Mouse (Mus musculus): Measurements from ENCODE around the gene Apbb1ip. TPM values are rescaled to one million over a fixed set of nuclear protein-coding genes. Genes with fewer than 3 reads are reported as not detected.

Gene Apbb1ip
- 0.88 and 1.3 TPM in 2 replicates for polyA plus RNA-seq (2014; fragmentation: Nextera tagmentation; extraction: Ambion mirVana)

DNA sequence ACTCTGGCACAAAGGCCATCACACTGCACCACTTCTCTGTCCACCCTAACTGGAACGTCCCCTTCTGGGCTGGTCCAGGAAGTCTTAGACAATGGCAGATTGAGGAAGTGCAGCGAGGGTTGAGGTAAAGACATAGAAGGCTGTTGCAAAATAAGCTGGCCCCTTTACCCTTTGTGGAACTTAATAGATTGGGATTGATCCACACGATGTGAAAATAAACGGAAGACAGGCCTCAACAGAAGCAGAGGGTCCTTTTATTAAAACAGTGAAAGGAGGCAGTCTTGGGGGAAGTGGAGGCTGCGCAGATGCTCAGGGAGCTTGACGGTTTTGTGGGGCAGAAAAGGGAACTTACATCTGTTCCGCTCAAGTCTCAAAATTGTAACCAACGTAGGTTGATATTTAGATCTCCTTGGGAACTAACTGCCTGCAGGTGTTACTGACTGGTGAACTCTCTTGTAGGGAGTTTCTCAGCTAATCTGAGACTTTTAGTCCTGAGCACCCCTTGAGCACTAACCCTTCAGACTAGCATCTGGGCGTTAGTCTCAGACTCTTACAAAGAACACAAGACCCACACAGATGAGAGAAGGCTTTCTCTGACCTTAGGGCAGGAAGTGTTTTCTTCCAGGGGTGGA lies at the start of gene Apbb1ip:
TSS of gene Apbb1ip (plus strand) at position 546 of the 632 bp plus-strand sequence.
- peak within 1 kb of the TSS; percentile 39 for H3K4me3 ChIP-seq (ENCODE audit: low read depth, low read length)
- H3K9ac ChIP-seq (replicated peaks; ENCODE audit: low read depth, low read length), result peak within 1 kb of the TSS; percentile 35; the same call in 1 of the 2 replicates
- H3K27ac ChIP-seq (ENCODE audit: low read depth, low read length), result no peak within 1 kb of the TSS
- no peaks in the 10 kb centered on the region for H3K36me3 ChIP-seq (ENCODE audit: control insufficient read depth, insufficient read depth, low read length)
- no peaks in the 10 kb centered on the region for H3K27me3 ChIP-seq (ENCODE audit: control insufficient read depth, insufficient read depth, low read length)
- H3K4me2 ChIP-seq (ENCODE audit: low read depth, low read length), result peak within 1 kb of the TSS; percentile 90
- ATAC-seq (ENCODE audit: low read depth), result peak; percentile 22; the same call in 1 of the 2 replicates
- WGBS, result 29% methylated on average over 9 of the region's 9 CpGs
- peaks cover 3% of the 10 kb centered on the region; the same call in 1 of the 2 replicates for H3K4me1 ChIP-seq (ENCODE audit: control insufficient read depth, insufficient read depth, low read length)
- no peaks in the 10 kb centered on the region for H3K9me3 ChIP-seq (ENCODE audit: control insufficient read depth, low read length)

DNA sequence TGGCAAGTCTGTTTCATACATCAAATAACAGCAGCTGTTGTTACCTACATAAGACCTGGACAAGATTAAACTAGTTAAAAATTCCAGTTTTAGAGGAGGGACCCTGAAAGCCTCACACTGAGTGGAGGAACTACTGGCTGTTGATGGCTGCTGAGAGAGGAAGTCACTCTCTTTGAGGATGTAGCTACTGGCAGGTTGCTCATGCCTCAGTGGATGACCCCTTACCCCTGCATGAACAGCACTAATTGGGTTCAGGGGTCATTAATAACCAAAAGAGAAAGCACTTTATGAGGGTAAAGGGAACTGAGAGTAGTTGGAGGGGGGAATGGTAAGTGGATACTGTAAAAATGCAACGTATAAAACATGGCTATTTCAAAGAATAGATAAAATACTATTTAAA lies 46.8 kb upstream of the Apbb1ip start:
- Histone ChIP-seq H3K27ac (ENCODE audit: low read depth, low read length) (no peak overlapping the region), H3K4me2 (ENCODE audit: low read depth, low read length) (no peak overlapping the region), H3K27me3 (ENCODE audit: control insufficient read depth, insufficient read depth, low read length) (no peaks in the 10 kb centered on the region), H3K9ac (replicated peaks; ENCODE audit: low read depth, low read length) (no peak overlapping the region), H3K9me3 (ENCODE audit: control insufficient read depth, low read length) (no peaks in the 10 kb centered on the region), H3K4me3 (ENCODE audit: low read depth, low read length) (no peak overlapping the region), H3K4me1 (ENCODE audit: control insufficient read depth, insufficient read depth, low read length) (no peaks in the 10 kb centered on the region), H3K36me3 (ENCODE audit: control insufficient read depth, insufficient read depth, low read length) (no peaks in the 10 kb centered on the region)
- WGBS, result 73% methylated on average over 1 of the region's 1 CpGs
- no peak for ATAC-seq (ENCODE audit: low read depth)

DNA sequence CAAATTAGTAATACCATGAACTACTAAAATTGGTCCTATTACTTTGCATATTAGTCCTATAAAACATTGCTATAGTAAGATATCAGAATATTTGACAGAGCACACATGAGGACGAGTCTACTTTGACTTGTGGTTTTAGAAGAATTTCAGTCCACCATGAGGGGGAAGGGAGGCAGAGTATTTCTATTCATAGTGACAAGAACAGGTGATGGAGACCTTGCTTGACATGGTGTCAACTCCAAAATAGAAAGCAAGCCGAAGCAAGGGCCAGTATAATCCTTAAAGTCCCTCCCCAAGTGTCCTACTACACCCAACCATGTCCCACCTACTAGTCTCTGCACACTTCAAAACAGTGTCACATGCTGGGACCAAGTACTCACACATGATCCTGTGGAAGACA lies 37.8 kb upstream of the Apbb1ip start:
- H3K4me1 ChIP-seq (ENCODE audit: control insufficient read depth, insufficient read depth, low read length), result no peaks in the 10 kb centered on the region
- no peak overlapping the region for H3K4me3 ChIP-seq (ENCODE audit: low read depth, low read length)
- H3K36me3 ChIP-seq (ENCODE audit: control insufficient read depth, insufficient read depth, low read length), result no peaks in the 10 kb centered on the region
- H3K9ac ChIP-seq (replicated peaks; ENCODE audit: low read depth, low read length), result no peak overlapping the region
- 76% methylated on average over 2 of the region's 2 CpGs for WGBS
- H3K27ac ChIP-seq (ENCODE audit: low read depth, low read length), result no peak overlapping the region
- no peak overlapping the region for H3K4me2 ChIP-seq (ENCODE audit: low read depth, low read length)
- no peaks in the 10 kb centered on the region for H3K27me3 ChIP-seq (ENCODE audit: control insufficient read depth, insufficient read depth, low read length)
- no peaks in the 10 kb centered on the region for H3K9me3 ChIP-seq (ENCODE audit: control insufficient read depth, low read length)
- ATAC-seq (ENCODE audit: low read depth), result no peak

DNA sequence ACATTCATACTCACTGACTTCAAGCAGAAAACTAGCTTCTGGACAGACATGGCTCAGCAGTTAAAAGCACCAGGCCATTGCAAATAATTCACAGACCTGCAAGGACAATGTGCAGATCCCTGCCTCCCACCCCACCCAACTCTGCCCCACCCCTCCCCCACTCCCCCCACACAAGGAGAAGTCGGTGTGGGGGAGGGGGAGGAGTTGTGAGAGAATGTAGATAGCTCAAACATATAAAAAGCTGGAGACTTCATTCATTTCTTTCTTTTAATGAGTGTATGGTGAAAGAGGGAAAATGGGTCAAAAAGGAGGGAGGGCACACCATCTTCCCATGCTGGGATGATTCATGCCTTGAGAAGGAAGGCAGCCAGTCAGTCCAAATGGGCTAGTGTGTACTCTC lies 34.5 kb upstream of the Apbb1ip start:
- Histone ChIP-seq H3K9ac (replicated peaks; ENCODE audit: low read depth, low read length) (no peak overlapping the region), H3K9me3 (ENCODE audit: control insufficient read depth, low read length) (no peaks in the 10 kb centered on the region), H3K4me3 (ENCODE audit: low read depth, low read length) (no peak overlapping the region), H3K27me3 (ENCODE audit: control insufficient read depth, insufficient read depth, low read length) (no peaks in the 10 kb centered on the region), H3K4me1 (ENCODE audit: control insufficient read depth, insufficient read depth, low read length) (no peaks in the 10 kb centered on the region), H3K36me3 (ENCODE audit: control insufficient read depth, insufficient read depth, low read length) (no peaks in the 10 kb centered on the region), H3K4me2 (ENCODE audit: low read depth, low read length) (no peak overlapping the region), H3K27ac (ENCODE audit: low read depth, low read length) (no peak overlapping the region)
- ATAC-seq (ENCODE audit: low read depth), result no peak
- 90% methylated on average over 1 of the region's 1 CpGs for WGBS

DNA sequence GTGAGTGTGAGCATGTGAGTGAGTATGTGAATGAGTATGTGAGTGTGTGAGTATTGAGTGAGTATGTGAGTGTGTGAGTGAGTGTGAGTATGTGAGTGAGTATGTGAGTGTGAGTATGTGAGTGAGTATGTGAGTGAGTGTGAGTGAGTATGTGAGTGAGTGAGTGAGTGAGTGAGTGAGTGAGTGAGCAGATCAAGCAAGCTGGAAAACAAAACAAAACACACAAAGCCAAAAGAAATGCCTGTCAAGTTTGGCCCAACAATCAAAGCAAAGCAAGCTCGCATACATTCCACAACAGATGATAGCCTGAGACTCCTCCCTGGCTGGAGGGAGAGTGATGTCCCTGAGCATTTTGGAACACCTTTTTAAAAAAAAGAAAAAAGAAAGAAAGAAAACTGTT lies 33.5 kb upstream of the Apbb1ip start:
- H3K9me3 ChIP-seq (ENCODE audit: control insufficient read depth, low read length), result no peaks in the 10 kb centered on the region
- no peaks in the 10 kb centered on the region for H3K4me1 ChIP-seq (ENCODE audit: control insufficient read depth, insufficient read depth, low read length)
- no peaks in the 10 kb centered on the region for H3K27me3 ChIP-seq (ENCODE audit: control insufficient read depth, insufficient read depth, low read length)
- H3K9ac ChIP-seq (replicated peaks; ENCODE audit: low read depth, low read length), result no peak overlapping the region
- H3K36me3 ChIP-seq (ENCODE audit: control insufficient read depth, insufficient read depth, low read length), result no peaks in the 10 kb centered on the region
- ATAC-seq (ENCODE audit: low read depth), result no peak
- H3K4me2 ChIP-seq (ENCODE audit: low read depth, low read length), result no peak overlapping the region
- H3K27ac ChIP-seq (ENCODE audit: low read depth, low read length), result no peak overlapping the region
- 91% methylated on average over 1 of the region's 1 CpGs for WGBS
- no peak overlapping the region for H3K4me3 ChIP-seq (ENCODE audit: low read depth, low read length)

DNA sequence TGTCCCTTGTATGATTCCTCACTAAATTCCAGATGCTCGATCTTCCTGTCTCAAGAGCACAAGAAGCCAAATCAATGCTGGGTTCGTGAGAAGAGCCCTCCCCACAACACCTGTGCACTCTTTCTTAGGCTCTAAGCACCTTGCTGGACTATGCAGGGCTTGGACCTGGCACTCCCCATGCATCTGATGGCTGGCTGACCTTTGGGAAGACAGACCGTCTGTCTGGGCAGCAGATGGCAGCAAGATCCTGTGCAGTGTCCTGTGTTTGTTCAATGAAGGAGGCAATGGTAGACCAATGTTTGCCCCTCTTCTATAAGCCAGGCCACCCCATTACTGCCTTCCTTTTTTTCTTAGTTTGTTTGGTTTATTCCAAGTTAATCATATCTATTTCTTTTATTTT lies 32.7 kb upstream of the Apbb1ip start:
- H3K27ac ChIP-seq (ENCODE audit: low read depth, low read length), result no peak overlapping the region
- 83% methylated on average over 3 of the region's 3 CpGs for WGBS
- no peak for ATAC-seq (ENCODE audit: low read depth)
- H3K36me3 ChIP-seq (ENCODE audit: control insufficient read depth, insufficient read depth, low read length), result no peaks in the 10 kb centered on the region
- no peak overlapping the region for H3K4me2 ChIP-seq (ENCODE audit: low read depth, low read length)
- no peak overlapping the region for H3K4me3 ChIP-seq (ENCODE audit: low read depth, low read length)
- H3K27me3 ChIP-seq (ENCODE audit: control insufficient read depth, insufficient read depth, low read length), result no peaks in the 10 kb centered on the region
- H3K9ac ChIP-seq (replicated peaks; ENCODE audit: low read depth, low read length), result no peak overlapping the region
- no peaks in the 10 kb centered on the region for H3K4me1 ChIP-seq (ENCODE audit: control insufficient read depth, insufficient read depth, low read length)
- H3K9me3 ChIP-seq (ENCODE audit: control insufficient read depth, low read length), result no peaks in the 10 kb centered on the region

DNA sequence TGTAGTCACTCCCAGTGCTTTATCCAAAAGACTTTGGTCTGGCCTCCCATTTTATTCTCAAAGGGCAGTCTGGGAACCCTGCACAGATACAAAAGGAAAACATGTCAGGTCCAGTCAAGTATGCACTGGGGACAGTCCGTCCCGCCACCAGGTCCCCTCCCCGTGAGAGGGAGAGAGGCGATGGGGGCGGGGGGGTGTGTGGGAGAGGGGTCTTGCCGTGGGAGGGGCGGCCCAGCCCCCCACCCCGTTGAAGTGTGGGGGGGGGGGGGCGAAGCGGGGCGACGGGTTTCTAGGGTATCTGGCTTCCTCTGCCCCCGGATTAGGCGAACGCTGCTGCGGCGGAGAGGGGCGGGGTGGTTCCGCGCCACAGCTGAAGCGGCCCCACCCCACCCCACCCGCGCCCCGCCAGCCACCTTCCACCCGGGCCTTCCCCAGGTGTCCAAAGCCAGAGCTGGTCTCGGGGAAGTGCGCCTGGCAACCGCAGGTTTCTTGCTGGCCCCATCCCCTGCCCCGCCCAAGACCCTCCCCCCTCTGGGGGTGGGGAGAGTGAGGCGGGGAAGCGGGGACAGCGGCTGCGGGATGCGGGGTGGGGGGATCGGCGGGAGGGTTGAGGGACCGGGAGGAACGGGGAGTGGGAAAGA lies 29.7 kb upstream of the Apbb1ip start:
- no peak overlapping the region for H3K4me2 ChIP-seq (ENCODE audit: low read depth, low read length)
- WGBS, result 2% methylated on average over 34 of the region's 38 CpGs
- H3K27me3 ChIP-seq (ENCODE audit: control insufficient read depth, insufficient read depth, low read length), result no peaks in the 10 kb centered on the region
- H3K4me1 ChIP-seq (ENCODE audit: control insufficient read depth, insufficient read depth, low read length), result no peaks in the 10 kb centered on the region
- H3K27ac ChIP-seq (ENCODE audit: low read depth, low read length), result no peak overlapping the region
- ATAC-seq (ENCODE audit: low read depth), result no peak
- no peak overlapping the region for H3K4me3 ChIP-seq (ENCODE audit: low read depth, low read length)
- no peaks in the 10 kb centered on the region for H3K36me3 ChIP-seq (ENCODE audit: control insufficient read depth, insufficient read depth, low read length)
- H3K9ac ChIP-seq (replicated peaks; ENCODE audit: low read depth, low read length), result no peak overlapping the region
- H3K9me3 ChIP-seq (ENCODE audit: control insufficient read depth, low read length), result no peaks in the 10 kb centered on the region

DNA sequence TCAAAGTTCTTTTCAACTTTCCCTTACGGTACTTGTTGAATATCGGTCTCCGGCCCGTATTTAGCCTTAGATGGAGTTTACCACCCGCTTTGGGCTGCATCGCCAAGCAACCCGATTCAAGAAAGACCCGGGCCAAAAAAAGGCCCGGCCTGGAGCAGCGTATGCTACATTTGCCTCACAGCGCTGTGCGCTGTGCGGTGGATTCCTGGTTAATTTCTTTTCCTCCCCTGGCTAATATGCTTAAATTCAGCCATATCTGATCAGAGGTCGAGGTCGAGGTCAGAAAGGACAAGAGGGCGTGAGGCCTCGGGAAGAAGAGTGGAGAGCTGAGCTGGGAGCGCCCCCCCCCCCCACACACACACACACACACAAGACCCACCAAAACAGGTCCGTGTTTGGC lies 29.0 kb upstream of the Apbb1ip start:
- no peak overlapping the region for H3K4me3 ChIP-seq (ENCODE audit: low read depth, low read length)
- H3K27ac ChIP-seq (ENCODE audit: low read depth, low read length), result no peak overlapping the region
- no peak overlapping the region for H3K9ac ChIP-seq (replicated peaks; ENCODE audit: low read depth, low read length)
- H3K36me3 ChIP-seq (ENCODE audit: control insufficient read depth, insufficient read depth, low read length), result no peaks in the 10 kb centered on the region
- WGBS, result 1% methylated on average over 19 of the region's 19 CpGs
- no peaks in the 10 kb centered on the region for H3K9me3 ChIP-seq (ENCODE audit: control insufficient read depth, low read length)
- H3K4me1 ChIP-seq (ENCODE audit: control insufficient read depth, insufficient read depth, low read length), result no peaks in the 10 kb centered on the region
- ATAC-seq (ENCODE audit: low read depth), result no peak
- H3K27me3 ChIP-seq (ENCODE audit: control insufficient read depth, insufficient read depth, low read length), result no peaks in the 10 kb centered on the region
- H3K4me2 ChIP-seq (ENCODE audit: low read depth, low read length), result no peak overlapping the region

DNA sequence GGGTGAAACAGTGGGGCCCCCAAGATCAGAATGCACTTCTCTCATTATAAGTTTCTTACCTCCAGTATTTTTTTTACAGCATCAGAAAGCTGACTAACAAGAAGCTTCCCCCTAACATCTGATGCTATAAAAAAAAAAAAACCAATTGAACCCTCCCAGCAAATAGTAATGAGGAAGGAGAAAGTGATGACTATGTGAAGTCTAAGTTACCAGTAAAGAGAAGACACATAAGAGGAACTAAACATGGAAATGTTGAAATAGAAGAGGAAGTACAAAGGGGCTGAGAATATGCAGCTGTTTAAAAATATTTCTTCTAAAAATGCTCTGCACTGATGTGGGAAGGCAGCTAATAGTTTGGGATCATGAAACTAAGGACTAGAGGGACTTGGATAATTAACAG lies 27.1 kb upstream of the Apbb1ip start:
- no peak for ATAC-seq (ENCODE audit: low read depth)
- Histone ChIP-seq H3K4me3 (ENCODE audit: low read depth, low read length) (no peak overlapping the region), H3K36me3 (ENCODE audit: control insufficient read depth, insufficient read depth, low read length) (no peaks in the 10 kb centered on the region), H3K4me1 (ENCODE audit: control insufficient read depth, insufficient read depth, low read length) (no peaks in the 10 kb centered on the region), H3K9ac (replicated peaks; ENCODE audit: low read depth, low read length) (no peak overlapping the region), H3K4me2 (ENCODE audit: low read depth, low read length) (no peak overlapping the region), H3K27ac (ENCODE audit: low read depth, low read length) (no peak overlapping the region), H3K9me3 (ENCODE audit: control insufficient read depth, low read length) (no peaks in the 10 kb centered on the region), H3K27me3 (ENCODE audit: control insufficient read depth, insufficient read depth, low read length) (no peaks in the 10 kb centered on the region)

All from neural tube, embryonic 14.5 days (tissue).